11 mouse cellular contexts compared by ENCODE assay signal in genomic region chr12:86320629-86321028, GRCm38 (mm10). TPM values are rescaled to one million over a fixed set of nuclear protein-coding genes. Genes with fewer than 3 reads are reported as not detected.
DNase-seq lines count a peak whose midpoint lies in the region; ATAC-seq and TF ChIP-seq lines count a peak whose summit lies in the region.
"Had no signal": no experiment of that assay in that cellular context is flagged by ENCODE, and none has a peak within 500 bp of the region (broad histone marks: within the 10 kb centered on the region; RNA-seq: fewer than 3 reads in every experiment).

No protein-coding gene starts in this region.

- no peak overlapping the region for H3K9ac ChIP-seq in heart, embryonic 13.5 days
- no peak overlapping the region for H3K9ac ChIP-seq in heart, adult 2 months (ENCODE audit: low read depth, low read length)
- H3K9ac ChIP-seq in ES-Bruce4 (ENCODE audit: low read depth, poor library complexity, severe bottlenecking) = no peak overlapping the region
- H3K9ac ChIP-seq in intestine, postnatal 0 days (ENCODE audit: low read depth, low read length) = no peak overlapping the region
- no peak overlapping the region for H3K9ac ChIP-seq in liver, embryonic 15.5 days
- no peak overlapping the region for H3K9ac ChIP-seq in hindbrain, embryonic 11.5 days (ENCODE audit: low read depth, low read length)
- H3K9ac ChIP-seq: heart, embryonic 15.5 days; limb, embryonic 15.5 days had no signal

- no peak for DNase-seq in heart, adult 2 months
- DNase-seq in hindbrain, embryonic 11.5 days (ENCODE audit: low spot score) = no peak
- no peak for DNase-seq in gastrocnemius, postnatal 4 days (ENCODE audit: low spot score in 2 of 2)
- no peak for DNase-seq in left cerebral cortex, postnatal 25 days (ENCODE audit: low spot score in 2 of 2)
- DNase-seq: cerebellum, postnatal 36 days had no signal

- H3K4me1 ChIP-seq in heart, embryonic 13.5 days = peaks cover 11% of the 10 kb centered on the region; the same call in 1 of the 2 replicates
- no peaks in the 10 kb centered on the region for H3K4me1 ChIP-seq in heart, adult 2 months (ENCODE audit: control insufficient read depth, insufficient read depth, low read length)
- no peaks in the 10 kb centered on the region for H3K4me1 ChIP-seq in ES-Bruce4 (ENCODE audit: control insufficient read depth, insufficient read depth, low read length)
- no peaks in the 10 kb centered on the region for H3K4me1 ChIP-seq in intestine, postnatal 0 days (replicated peaks; ENCODE audit: control insufficient read depth, insufficient read depth, low read length)
- no peaks in the 10 kb centered on the region for H3K4me1 ChIP-seq in liver, embryonic 15.5 days (replicated peaks)
- H3K4me1 ChIP-seq in hindbrain, embryonic 11.5 days (replicated peaks; ENCODE audit: control insufficient read depth, insufficient read depth, low read length) = 0 out of 2 replicates have a peak, but pooled peaks cover 2% of the 10 kb centered on the region
- H3K4me1 ChIP-seq: heart, embryonic 15.5 days; limb, embryonic 15.5 days had no signal

- peak overlapping the region; percentile 30 for H3K4me2 ChIP-seq in heart, embryonic 13.5 days
- peak overlapping the region; percentile 45 for H3K4me2 ChIP-seq in intestine, postnatal 0 days (replicated peaks; ENCODE audit: low read depth)
- peak overlapping the region; percentile 32 for H3K4me2 ChIP-seq in liver, embryonic 15.5 days
- no peak overlapping the region for H3K4me2 ChIP-seq in hindbrain, embryonic 11.5 days (replicated peaks; ENCODE audit: low read depth, low read length)
- H3K4me2 ChIP-seq: heart, embryonic 15.5 days; limb, embryonic 15.5 days had no signal

- no peak for TF ChIP-seq CTCF in heart, adult 2 months (IDR thresholded peaks at IDR 0.05)
- TF ChIP-seq CTCF in ES-Bruce4 (IDR thresholded peaks at IDR 0.05; ENCODE audit: low read depth, low read length) = no peak
- no peak for TF ChIP-seq CTCF in intestine, postnatal 0 days (IDR thresholded peaks at IDR 0.05; ENCODE audit: low read depth)

- H3K27ac ChIP-seq in heart, embryonic 13.5 days (replicated peaks) = no peak overlapping the region
- no peak overlapping the region for H3K27ac ChIP-seq in heart, adult 2 months
- H3K27ac ChIP-seq in ES-Bruce4 (ENCODE audit: insufficient read depth, low read length) = no peak overlapping the region
- no peak overlapping the region for H3K27ac ChIP-seq in intestine, postnatal 0 days (ENCODE audit: low read depth, low read length)
- no peak overlapping the region for H3K27ac ChIP-seq in liver, embryonic 15.5 days (replicated peaks)
- H3K27ac ChIP-seq in hindbrain, embryonic 11.5 days (ENCODE audit: low read depth, low read length) = no peak overlapping the region
- H3K27ac ChIP-seq: heart, embryonic 15.5 days; limb, embryonic 15.5 days had no signal

- H3K27me3 ChIP-seq in heart, embryonic 13.5 days (replicated peaks) = peaks cover 28% of the 10 kb centered on the region
- no peaks in the 10 kb centered on the region for H3K27me3 ChIP-seq in heart, adult 2 months (ENCODE audit: control insufficient read depth, insufficient read depth, low read length)
- no peaks in the 10 kb centered on the region for H3K27me3 ChIP-seq in ES-Bruce4 (ENCODE audit: control insufficient read depth, insufficient read depth, low read length, poor library complexity, severe bottlenecking)
- H3K27me3 ChIP-seq in intestine, postnatal 0 days (replicated peaks; ENCODE audit: control insufficient read depth, insufficient read depth, low read length) = no peaks in the 10 kb centered on the region
- H3K27me3 ChIP-seq in liver, embryonic 15.5 days = no peaks in the 10 kb centered on the region
- H3K27me3 ChIP-seq in hindbrain, embryonic 11.5 days (ENCODE audit: control insufficient read depth, insufficient read depth, low read length) = no peaks in the 10 kb centered on the region
- H3K27me3 ChIP-seq: heart, embryonic 15.5 days; limb, embryonic 15.5 days had no signal

- intact Hi-C loops in heart, adult 2 months (cut with DNase I) = no loop called here
- intact Hi-C loops in left cerebral cortex, postnatal 25 days (cut with DNase I) = no loop called here

- ATAC-seq in heart, embryonic 13.5 days (ENCODE audit: extremely low read depth, insufficient number of reproducible peaks, low FRiP score, low TSS enrichment) = no peak
- no peak for ATAC-seq in intestine, postnatal 0 days
- no peak for ATAC-seq in liver, embryonic 15.5 days (ENCODE audit: insufficient read depth)
- ATAC-seq in hindbrain, embryonic 11.5 days (ENCODE audit: low FRiP score) = no peak

- no peaks in the 10 kb centered on the region for H3K79me2 ChIP-seq in heart, adult 2 months (replicated peaks; ENCODE audit: control insufficient read depth, insufficient read depth, low read length)

- no peak for TF ChIP-seq POLR2A in heart, adult 2 months (IDR thresholded peaks at IDR 0.05; ENCODE audit: insufficient read depth, low read depth, low read length)
- TF ChIP-seq POLR2A in ES-Bruce4 (IDR thresholded peaks at IDR 0.05; ENCODE audit: insufficient read depth, low read length) = no peak

- H3K36me3 ChIP-seq in heart, embryonic 13.5 days = no peaks in the 10 kb centered on the region
- no peaks in the 10 kb centered on the region for H3K36me3 ChIP-seq in heart, adult 2 months (ENCODE audit: control insufficient read depth, insufficient read depth, low read length)
- no peaks in the 10 kb centered on the region for H3K36me3 ChIP-seq in ES-Bruce4 (ENCODE audit: control insufficient read depth, insufficient read depth, low read length, poor library complexity, severe bottlenecking)
- no peaks in the 10 kb centered on the region for H3K36me3 ChIP-seq in intestine, postnatal 0 days (ENCODE audit: control insufficient read depth, insufficient read depth)
- no peaks in the 10 kb centered on the region for H3K36me3 ChIP-seq in liver, embryonic 15.5 days (replicated peaks)
- no peaks in the 10 kb centered on the region for H3K36me3 ChIP-seq in hindbrain, embryonic 11.5 days (ENCODE audit: control insufficient read depth, insufficient read depth, low read length)
- H3K36me3 ChIP-seq: heart, embryonic 15.5 days; limb, embryonic 15.5 days had no signal

- TF ChIP-seq EP300 in heart, adult 2 months (IDR thresholded peaks at IDR 0.05; ENCODE audit: insufficient read depth, low read depth, low read length) = no peak
- no peak for TF ChIP-seq EP300 in ES-Bruce4 (IDR thresholded peaks at IDR 0.05; ENCODE audit: insufficient read depth, low read depth, low read length)

- H3K9me3 ChIP-seq in heart, embryonic 13.5 days = no peaks in the 10 kb centered on the region
- no peaks in the 10 kb centered on the region for H3K9me3 ChIP-seq in ES-Bruce4 (replicated peaks; ENCODE audit: control insufficient read depth, insufficient read depth, low read length, poor library complexity, severe bottlenecking)
- H3K9me3 ChIP-seq in intestine, postnatal 0 days (ENCODE audit: control insufficient read depth) = no peaks in the 10 kb centered on the region
- no peaks in the 10 kb centered on the region for H3K9me3 ChIP-seq in liver, embryonic 15.5 days (replicated peaks)
- H3K9me3 ChIP-seq in hindbrain, embryonic 11.5 days (ENCODE audit: control insufficient read depth, low read length) = no peaks in the 10 kb centered on the region
- H3K9me3 ChIP-seq: heart, embryonic 15.5 days; limb, embryonic 15.5 days had no signal

- H3K4me3 ChIP-seq in heart, embryonic 13.5 days = no peak overlapping the region
- H3K4me3 ChIP-seq in heart, adult 2 months = no peak overlapping the region
- H3K4me3 ChIP-seq in ES-Bruce4 (ENCODE audit: low read depth, low read length) = peak overlapping the region; percentile 7; the same call in 1 of the 2 replicates
- no peak overlapping the region for H3K4me3 ChIP-seq in intestine, postnatal 0 days (ENCODE audit: low read depth, low read length)
- no peak overlapping the region for H3K4me3 ChIP-seq in liver, embryonic 15.5 days (replicated peaks)
- no peak overlapping the region for H3K4me3 ChIP-seq in hindbrain, embryonic 11.5 days (ENCODE audit: low read depth, low read length)
- H3K4me3 ChIP-seq: heart, embryonic 15.5 days; limb, embryonic 15.5 days had no signal

- 28% methylated on average over 12 of the region's 12 CpGs for WGBS in heart, embryonic 13.5 days
- 43% methylated on average over 12 of the region's 12 CpGs for WGBS in heart, adult 2 months
- 12% methylated on average over 12 of the region's 12 CpGs for WGBS in intestine, postnatal 0 days
- 36% methylated on average over 12 of the region's 12 CpGs for WGBS in liver, embryonic 15.5 days (ENCODE audit: insufficient replicate concordance)
- 21% methylated on average over 12 of the region's 12 CpGs for WGBS in hindbrain, embryonic 11.5 days

RNA-seq across cellular contexts. Expression of gene Esrrb, which starts 40.3 kb away (rescaled TPM):
- polyA plus RNA-seq in heart, embryonic 13.5 days (2015; fragmentation: Nextera tagmentation; extraction: Ambion mirVana) = 3.0 TPM in 2 replicates
- total RNA-seq in heart, adult 2 months (2021) = 10 to 100 TPM; 21.9 to 33.8 TPM
- polyA plus RNA-seq in heart, adult 2 months (2012; rRNA removed) = 14.3 and 20.5 TPM in 2 replicates
- polyA plus RNA-seq in ES-Bruce4 (2011; ENCODE audit: insufficient read depth, insufficient read length, low read depth, missing spikeins) = 149 and 152 TPM in 2 replicates
- polyA plus RNA-seq in intestine, postnatal 0 days (2015; fragmentation: Nextera tagmentation; extraction: Ambion mirVana) = 0.41 and 0.42 TPM in 2 replicates
- 0.09 and 0.16 TPM in 2 replicates for polyA plus RNA-seq in liver, embryonic 15.5 days (2015; fragmentation: Nextera tagmentation; extraction: Ambion mirVana)
- 0.78 and 0.91 TPM in 2 replicates for polyA plus RNA-seq in hindbrain, embryonic 11.5 days (2014; fragmentation: Nextera tagmentation; extraction: Ambion mirVana)
- total RNA-seq in gastrocnemius, postnatal 4 days (2021) = 1 to 10 TPM; 2.5 to 3.4 TPM
- 1 to 10 TPM; 1.4 to 1.7 TPM for total RNA-seq in left cerebral cortex, postnatal 25 days (2021)
